Mouse (Mus musculus) left cerebral cortex, adult 2 months (tissue): ENCODE measurements around the gene Serpinb9b. TPM values are rescaled to one million over a fixed set of nuclear protein-coding genes. Genes with fewer than 3 reads are reported as not detected.
"Not testable (repeated sequence)": the region's sequence is repeated elsewhere in the genome, so short reads cannot be mapped to it uniquely, and the experiment has no call there.

Experiments
- DNase-seq, 2 experiments: peaks; one replicate each; pipeline ENCODE4 v3.0.0; 2021 to 2022; ENCODE audit warnings: low spot score in 2 of 2, mixed read lengths in 1 of 2; ENCODE audit errors: extremely low spot score in 1 of 2
- H3K27ac ChIP-seq: fragments of 200-600 bp; 2 replicates; pipeline ENCODE4 v1.8.1; 2022
- H3K4me3 ChIP-seq: fragments of 200-600 bp; 2 replicates; pipeline ENCODE4 v1.8.1; 2022
- CTCF ChIP-seq: fragments of 200-600 bp; IDR thresholded peaks from 2 replicates; pipeline ENCODE4 v1.8.1; 2022; ENCODE audit warnings: antibody characterized with exemption, mild to moderate bottlenecking, moderate library complexity
- intact Hi-C: fragments of 180-260 bp; cut with DNase I; formaldehyde crosslinking; loops from one replicate; pipeline ENCODE4 v1.15.1; 2025
- total RNA-seq, 2 experiments: library from RNA; stranded (reverse); gene quantifications; 2 replicates each; pipeline ENCODE4 v1.2.3; 2021

The Serpinb9b gene
- total RNA-seq, 2 experiments from 2014 or later, result 0.09 TPM; not detected in 1

DNA sequence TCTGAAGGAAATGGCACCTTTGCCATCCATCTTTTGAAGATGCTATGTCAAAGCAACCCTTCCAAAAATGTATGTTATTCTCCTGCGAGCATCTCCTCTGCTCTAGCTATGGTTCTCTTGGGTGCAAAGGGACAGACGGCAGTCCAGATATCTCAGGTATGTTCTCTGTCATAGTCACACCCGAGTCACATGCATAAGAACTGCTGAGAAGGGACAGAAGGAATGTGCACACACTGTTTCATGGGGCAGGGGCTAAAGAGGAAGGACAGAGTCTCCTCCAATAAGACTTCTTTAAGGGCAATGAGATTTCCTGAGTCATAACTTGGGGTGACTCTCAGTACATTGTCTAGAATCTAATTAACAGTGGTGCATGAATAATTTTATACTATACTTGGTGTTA lies 20.7 kb upstream of the Serpinb9b start:
- TF ChIP-seq CTCF, result no peak
- no peak for DNase-seq
- H3K27ac ChIP-seq, result no peak overlapping the region
- H3K4me3 ChIP-seq, result no peak overlapping the region
- intact Hi-C loops, result no loop called here

DNA sequence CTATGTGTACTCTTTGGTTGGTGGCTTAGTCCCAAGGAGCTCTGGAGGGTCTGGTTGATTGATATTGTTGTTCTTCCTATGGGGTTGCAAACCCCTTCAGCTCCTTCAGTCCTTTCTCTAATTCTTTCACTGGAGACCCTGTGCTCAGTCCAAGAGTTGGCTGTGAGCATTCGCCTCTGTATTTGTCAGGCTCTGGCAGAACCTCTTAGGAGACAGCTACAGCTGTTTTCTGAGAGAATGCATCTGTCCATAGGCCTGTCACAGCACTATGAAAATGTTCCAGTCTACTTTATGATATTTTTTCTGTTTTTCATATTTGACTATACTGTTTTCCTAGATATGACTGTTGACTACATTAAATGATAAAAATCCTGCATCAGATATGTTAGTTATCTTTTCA lies 14.8 kb upstream of the Serpinb9b start:
- no peak for TF ChIP-seq CTCF
- intact Hi-C loops, result no loop called here
- no peak for DNase-seq

DNA sequence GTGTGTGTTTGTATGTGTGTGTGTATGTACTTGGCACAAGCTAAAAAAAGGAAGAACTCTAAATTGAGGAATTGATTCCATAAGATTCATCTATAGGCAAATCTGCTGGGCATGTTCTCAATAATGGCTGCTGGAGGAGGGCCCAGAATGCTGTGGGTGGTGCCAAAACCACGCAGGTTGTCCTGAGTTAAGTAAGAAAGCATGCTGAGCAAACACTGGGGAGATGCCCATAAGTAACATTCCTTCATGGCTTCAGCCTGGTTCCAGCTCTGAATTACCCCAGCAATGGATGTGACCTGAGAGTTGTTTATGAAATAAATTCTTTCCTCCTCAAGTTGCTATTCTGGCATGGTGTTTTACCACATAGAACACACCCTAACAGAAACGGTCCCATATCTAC lies 13.9 kb upstream of the Serpinb9b start:
- intact Hi-C loops, result no loop called here
- no peak for DNase-seq
- Histone ChIP-seq H3K4me3 (no peak overlapping the region), H3K27ac (no peak overlapping the region)
- TF ChIP-seq CTCF, result no peak

More for the DNA sequence above, 14.8 kb upstream of the Serpinb9b start:
- Histone ChIP-seq H3K27ac (no peak overlapping the region), H3K4me3 (no peak overlapping the region)

DNA sequence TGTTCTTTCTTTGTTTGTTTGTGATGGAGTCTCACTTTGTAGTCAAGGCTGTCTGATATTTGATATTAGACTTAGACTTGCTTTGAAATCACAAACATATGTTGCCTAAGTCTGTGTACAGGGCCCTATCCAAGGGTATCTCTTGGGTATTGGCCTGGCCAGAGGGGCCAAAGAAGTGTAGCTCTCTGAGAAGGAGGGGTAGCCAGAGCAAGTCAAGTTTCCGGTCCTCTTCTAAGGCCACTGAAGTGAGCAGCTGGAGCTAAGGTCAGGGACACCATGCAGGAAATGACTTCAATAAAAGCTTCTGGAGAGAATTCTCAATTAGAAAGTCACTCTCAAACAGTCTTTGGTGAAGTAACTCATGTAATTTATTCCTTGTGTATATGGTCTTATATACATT lies 4.8 kb upstream of the Serpinb9b start:
- no peak overlapping the region for H3K27ac ChIP-seq
- DNase-seq, result no peak
- intact Hi-C loops, result loop anchor here (10.0 kb wide), 1 partner anchor 78 kb away; no protein-coding TSS in a partner anchor
- TF ChIP-seq CTCF, result no peak
- H3K4me3 ChIP-seq, result no peak overlapping the region

- no peak for DNase-seq
- H3K27ac ChIP-seq, result no peak overlapping the region
- no peak for TF ChIP-seq CTCF
- no peak overlapping the region for H3K4me3 ChIP-seq
- intact Hi-C loops, result loop anchor here (10.0 kb wide), 1 partner anchor 82 kb away; no protein-coding TSS in a partner anchor
These were observed 674 bp upstream of the Serpinb9b start for GRCm38 (mm10) chr13:33026427-33027057.

DNA sequence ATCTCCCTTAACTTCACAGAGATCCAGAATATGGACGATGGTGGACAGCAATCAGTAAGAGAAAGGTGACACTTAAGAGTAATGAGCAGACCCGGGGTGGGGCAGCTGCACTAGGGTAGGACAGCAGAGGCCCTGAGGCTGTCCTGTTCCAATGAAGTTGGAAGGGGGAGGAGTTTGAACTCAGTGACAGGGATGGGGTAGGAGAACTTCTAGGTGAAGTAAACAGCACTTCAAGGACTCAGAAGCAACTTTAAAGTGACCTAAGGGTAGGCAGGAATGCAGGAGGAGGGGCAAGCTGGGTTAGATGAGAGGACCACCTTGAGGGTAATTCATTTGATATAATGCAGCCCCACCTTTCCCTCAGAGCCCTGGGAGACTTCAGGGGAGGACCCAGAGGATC lies 930 bp downstream of the Serpinb9b start:
- no peak for DNase-seq
- no peak for TF ChIP-seq CTCF
- no peak overlapping the region for H3K4me3 ChIP-seq
- no peak overlapping the region for H3K27ac ChIP-seq
- intact Hi-C loops, result loop anchor here (10.0 kb wide), 1 partner anchor 83 kb away; no protein-coding TSS in a partner anchor

DNA sequence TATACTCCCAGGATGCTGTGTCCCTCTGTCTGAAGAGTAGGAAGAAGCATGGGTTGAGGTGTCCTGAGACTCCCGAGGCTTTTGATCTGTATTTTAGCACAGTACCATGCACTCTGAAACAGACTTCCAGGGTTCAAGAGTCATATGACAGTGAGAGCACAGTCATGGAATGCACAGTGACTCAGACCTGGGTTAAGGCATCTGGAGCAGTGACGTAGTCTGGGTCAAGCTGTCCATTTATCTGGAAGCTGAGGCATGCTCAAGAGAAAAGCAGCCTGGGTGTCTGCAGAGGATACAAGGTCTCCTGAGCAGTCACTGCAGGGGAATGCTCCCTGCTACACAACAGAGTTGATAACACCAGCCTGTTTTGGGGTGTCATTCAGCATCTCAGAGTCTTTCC lies 1.3 kb downstream of the Serpinb9b start:
- DNase-seq, result no peak
- Histone ChIP-seq H3K27ac (no peak overlapping the region), H3K4me3 (no peak overlapping the region)
- intact Hi-C loops, result loop anchor here (10.0 kb wide), 1 partner anchor 84 kb away; no protein-coding TSS in a partner anchor
- TF ChIP-seq CTCF, result no peak

DNA sequence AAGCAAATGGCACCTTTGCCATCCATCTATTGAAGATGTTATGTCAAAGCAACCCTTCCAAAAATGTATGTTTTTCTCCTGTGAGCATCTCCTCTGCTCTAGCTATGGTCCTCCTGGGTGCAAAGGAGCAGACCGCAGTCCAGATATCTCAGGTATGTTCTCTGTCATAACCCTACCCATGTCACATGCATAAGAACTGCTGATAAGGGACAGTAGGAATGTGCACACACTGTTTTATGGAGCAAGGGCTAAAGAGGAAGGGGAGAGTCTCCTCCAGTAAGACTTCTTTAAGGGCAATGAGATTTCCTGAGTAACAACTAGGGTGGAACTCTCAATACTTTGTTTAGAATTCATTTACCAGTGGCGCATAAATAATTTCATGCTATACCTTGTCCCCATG lies 2.3 kb downstream of the Serpinb9b start:
- intact Hi-C loops, result loop anchor here (10.0 kb wide), 1 partner anchor 85 kb away; no protein-coding TSS in a partner anchor
- H3K4me3 ChIP-seq, result not testable (repeated sequence)

GRCm38 (mm10) chr13:33030281-33030680 lies 3.1 kb downstream of the Serpinb9b start:
- intact Hi-C loops, result no loop called here
- no peak overlapping the region for H3K27ac ChIP-seq
- no peak for DNase-seq
- no peak for TF ChIP-seq CTCF
- no peak overlapping the region for H3K4me3 ChIP-seq

More for the DNA sequence above, 2.3 kb downstream of the Serpinb9b start:
- DNase-seq, H3K27ac ChIP-seq: not testable (repeated sequence)

GRCm38 (mm10) chr13:33035506-33035905 lies 8.3 kb downstream of the Serpinb9b start:
- intact Hi-C loops, result no loop called here
- no peak for DNase-seq
- Histone ChIP-seq H3K4me3 (no peak overlapping the region), H3K27ac (no peak overlapping the region)
- no peak for TF ChIP-seq CTCF

DNA sequence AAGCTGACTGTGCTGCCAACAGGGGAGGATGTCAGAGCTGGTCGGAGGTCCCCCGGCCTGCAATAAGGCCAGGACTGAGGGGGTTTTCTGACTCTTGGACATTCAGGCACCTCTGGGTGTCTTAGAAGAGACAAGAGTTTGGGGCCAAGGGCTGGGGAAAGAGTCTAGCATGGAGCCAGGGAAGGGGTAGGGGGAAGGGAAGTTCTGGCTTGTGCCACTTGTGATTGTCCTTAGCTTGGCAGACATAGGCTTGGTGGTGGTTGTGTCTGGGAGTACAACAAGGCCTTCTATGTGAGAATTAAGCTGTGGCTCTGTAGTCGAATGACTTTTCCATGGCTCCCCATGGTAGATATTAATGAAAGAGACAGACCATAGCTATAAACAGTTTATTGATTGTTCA lies 16.3 kb downstream of the Serpinb9b start:
- H3K27ac ChIP-seq, result no peak overlapping the region
- DNase-seq, result no peak
- no peak for TF ChIP-seq CTCF
- intact Hi-C loops, result no loop called here
- no peak overlapping the region for H3K4me3 ChIP-seq

- no peak for TF ChIP-seq CTCF
- DNase-seq, result no peak
- Histone ChIP-seq H3K4me3 (no peak overlapping the region), H3K27ac (no peak overlapping the region)
- intact Hi-C loops, result no loop called here
These were observed 20.0 kb downstream of the Serpinb9b start for GRCm38 (mm10) chr13:33047234-33047633.

DNA sequence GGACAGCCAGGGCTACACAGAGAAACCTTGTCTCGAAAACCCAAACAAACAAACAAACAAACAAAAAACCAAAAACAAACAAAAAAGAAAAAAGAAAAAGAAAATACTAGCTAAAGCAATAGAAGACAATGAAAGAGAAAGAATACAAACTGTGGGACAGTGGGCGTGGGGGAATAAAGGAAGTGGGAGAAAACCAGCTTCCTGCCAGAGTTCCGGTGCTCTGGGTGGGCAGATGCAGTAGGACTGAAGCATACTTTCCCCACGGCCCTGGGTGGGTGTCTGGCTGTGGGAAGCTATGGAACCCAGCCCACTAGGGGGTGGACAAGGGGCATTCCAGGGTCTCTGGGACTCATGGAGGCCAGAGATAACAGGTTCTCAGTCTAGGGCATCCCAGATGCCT lies 21.0 kb downstream of the Serpinb9b start:
- no peak for TF ChIP-seq CTCF
- DNase-seq, result no peak
- Histone ChIP-seq H3K27ac (no peak overlapping the region), H3K4me3 (no peak overlapping the region)
- intact Hi-C loops, result no loop called here
